Mouse (Mus musculus) neural tube, embryonic 13.5 days (tissue): ENCODE data around the gene Tef. TPM values are rescaled to one million over a fixed set of nuclear protein-coding genes. Genes with fewer than 3 reads are reported as not detected.

ENCODE experiments used
- ATAC-seq: fragments of 200-750 bp; cut with Nextera tagmentation; 2 replicates; pipeline ENCODE4 v1.8.0; 2017; ENCODE audit warnings: low read depth, mild to moderate bottlenecking, moderate TSS enrichment, moderate library complexity
- H3K27ac ChIP-seq: fragments of 300-500 bp; sonication (generic); replicated peaks from 2 replicates; pipeline ENCODE4 v1.5.1; 2015; ENCODE audit warnings: moderate library complexity, mild to moderate bottlenecking, inconsistent platforms
- H3K27me3 ChIP-seq: fragments of 300-500 bp; sonication (generic); 2 replicates; pipeline ENCODE4 v1.6.1; 2015; ENCODE audit warnings: mild to moderate bottlenecking, inconsistent platforms
- H3K36me3 ChIP-seq: fragments of 300-500 bp; sonication (generic); 2 replicates; pipeline ENCODE4 v1.6.1; 2015; ENCODE audit warnings: mild to moderate bottlenecking, inconsistent platforms
- H3K4me1 ChIP-seq: fragments of 300-500 bp; sonication (generic); replicated peaks from 2 replicates; pipeline ENCODE4 v1.6.1; 2015; ENCODE audit warnings: inconsistent platforms
- H3K4me2 ChIP-seq: fragments of 300-500 bp; sonication (generic); 2 replicates; pipeline ENCODE4 v1.6.1; 2015; ENCODE audit warnings: inconsistent platforms, mild to moderate bottlenecking, moderate library complexity
- H3K4me3 ChIP-seq: fragments of 300-500 bp; sonication (generic); 2 replicates; pipeline ENCODE4 v1.5.1; 2015; ENCODE audit warnings: mild to moderate bottlenecking, inconsistent platforms
- H3K9ac ChIP-seq: fragments of 300-500 bp; sonication (generic); 2 replicates; pipeline ENCODE4 v1.6.1; 2015; ENCODE audit warnings: moderate library complexity, mild to moderate bottlenecking, inconsistent platforms
- H3K9me3 ChIP-seq: fragments of 300-500 bp; sonication (generic); 2 replicates; pipeline ENCODE4 v1.6.1; 2016; ENCODE audit warnings: inconsistent platforms
- WGBS: fragments of 180-500 bp; shearing (Covaris S2); methylation state at CpG from one replicate; pipeline ENCODE4 v1.1.7; 2015; 5-methylcytosine and 5-hydroxymethylcytosine counted together
- polyA plus RNA-seq: library from polyadenylated mRNA; unstranded; fragments of >200 nt; fragmentation: Nextera tagmentation; extraction: Ambion mirVana; gene quantifications from 2 replicates; pipeline ENCODE4 v1.2.1, GENCODE M21; 2015

The Tef gene
- polyA plus RNA-seq, 1 experiment from 2014 or later = 20.6 TPM

GRCm38 (mm10) chr15:81774505-81775171 lies 27.6 kb upstream of the Tef start:
- peaks cover 98% of the 10 kb centered on the region for H3K36me3 ChIP-seq
- no peak overlapping the region for H3K4me2 ChIP-seq
- H3K4me3 ChIP-seq = no peak overlapping the region
- no peak for ATAC-seq
- WGBS = 90% methylated on average over 15 of the region's 15 CpGs
- H3K9me3 ChIP-seq = no peaks in the 10 kb centered on the region
- H3K4me1 ChIP-seq = no peaks in the 10 kb centered on the region
- no peak overlapping the region for H3K27ac ChIP-seq
- no peak overlapping the region for H3K9ac ChIP-seq
- H3K27me3 ChIP-seq = no peaks in the 10 kb centered on the region

- H3K4me3 ChIP-seq = no peak overlapping the region
- 90% methylated on average over 11 of the region's 11 CpGs for WGBS
These were observed 25.4 kb upstream of the Tef start for GRCm38 (mm10) chr15:81776631-81777422.

GRCm38 (mm10) chr15:81781816-81782215 lies 20.4 kb upstream of the Tef start:
- no peaks in the 10 kb centered on the region for H3K9me3 ChIP-seq
- H3K4me2 ChIP-seq = no peak overlapping the region
- H3K36me3 ChIP-seq = peaks cover 100% of the 10 kb centered on the region
- WGBS = 78% methylated on average over 7 of the region's 7 CpGs
- no peaks in the 10 kb centered on the region for H3K27me3 ChIP-seq
- no peak overlapping the region for H3K4me3 ChIP-seq
- no peak overlapping the region for H3K27ac ChIP-seq
- H3K4me1 ChIP-seq = no peaks in the 10 kb centered on the region
- no peak overlapping the region for H3K9ac ChIP-seq
- ATAC-seq = no peak

More at GRCm38 (mm10) chr15:81776631-81777422, 25.4 kb upstream of the Tef start:
- Histone ChIP-seq H3K36me3 (peaks cover 100% of the 10 kb centered on the region), H3K27me3 (no peaks in the 10 kb centered on the region), H3K4me2 (no peak overlapping the region), H3K4me1 (no peaks in the 10 kb centered on the region), H3K9me3 (no peaks in the 10 kb centered on the region), H3K27ac (no peak overlapping the region), H3K9ac (no peak overlapping the region)
- no peak for ATAC-seq

- H3K27me3 ChIP-seq = no peaks in the 10 kb centered on the region
- H3K4me3 ChIP-seq = no peak overlapping the region
- WGBS = 74% methylated on average over 5 of the region's 5 CpGs
- H3K9ac ChIP-seq = no peak overlapping the region
- H3K4me2 ChIP-seq = no peak overlapping the region
- no peaks in the 10 kb centered on the region for H3K9me3 ChIP-seq
- H3K27ac ChIP-seq = no peak overlapping the region
- H3K4me1 ChIP-seq = no peaks in the 10 kb centered on the region
- peaks cover 98% of the 10 kb centered on the region for H3K36me3 ChIP-seq
- ATAC-seq = no peak
These were observed 17.5 kb upstream of the Tef start for GRCm38 (mm10) chr15:81784762-81785161.

GRCm38 (mm10) chr15:81785701-81786100 lies 16.5 kb upstream of the Tef start:
- H3K9me3 ChIP-seq = no peaks in the 10 kb centered on the region
- H3K27ac ChIP-seq = no peak overlapping the region
- no peaks in the 10 kb centered on the region for H3K4me1 ChIP-seq
- H3K36me3 ChIP-seq = peaks cover 98% of the 10 kb centered on the region
- no peak overlapping the region for H3K9ac ChIP-seq
- no peak for ATAC-seq
- H3K4me3 ChIP-seq = no peak overlapping the region
- no peaks in the 10 kb centered on the region for H3K27me3 ChIP-seq
- H3K4me2 ChIP-seq = no peak overlapping the region
- 93% methylated on average over 8 of the region's 8 CpGs for WGBS

- no peak for ATAC-seq
- 95% methylated on average over 13 of the region's 13 CpGs for WGBS
- peaks cover 98% of the 10 kb centered on the region for H3K36me3 ChIP-seq
- H3K4me2 ChIP-seq = no peak overlapping the region
- no peak overlapping the region for H3K9ac ChIP-seq
- H3K9me3 ChIP-seq = no peaks in the 10 kb centered on the region
- no peaks in the 10 kb centered on the region for H3K27me3 ChIP-seq
- no peak overlapping the region for H3K4me3 ChIP-seq
- H3K4me1 ChIP-seq = no peaks in the 10 kb centered on the region
- H3K27ac ChIP-seq = no peak overlapping the region
These were observed 14.7 kb upstream of the Tef start for GRCm38 (mm10) chr15:81787525-81787924.

GRCm38 (mm10) chr15:81792444-81792843 lies 9.8 kb upstream of the Tef start:
- Histone ChIP-seq H3K36me3 (peaks cover 82% of the 10 kb centered on the region), H3K27me3 (no peaks in the 10 kb centered on the region), H3K4me2 (no peak overlapping the region), H3K4me1 (no peaks in the 10 kb centered on the region), H3K27ac (no peak overlapping the region), H3K9me3 (no peaks in the 10 kb centered on the region), H3K9ac (no peak overlapping the region), H3K4me3 (no peak overlapping the region)
- 93% methylated on average over 9 of the region's 9 CpGs for WGBS
- no peak for ATAC-seq

- no peak overlapping the region for H3K27ac ChIP-seq
- ATAC-seq = peak; percentile 45
- no peak overlapping the region for H3K4me2 ChIP-seq
- no peak overlapping the region for H3K4me3 ChIP-seq
- H3K27me3 ChIP-seq = no peaks in the 10 kb centered on the region
- WGBS = 56% methylated on average over 3 of the region's 3 CpGs
- no peaks in the 10 kb centered on the region for H3K4me1 ChIP-seq
- no peak overlapping the region for H3K9ac ChIP-seq
- H3K36me3 ChIP-seq = peaks cover 46% of the 10 kb centered on the region
- no peaks in the 10 kb centered on the region for H3K9me3 ChIP-seq
These were observed 6.0 kb upstream of the Tef start for GRCm38 (mm10) chr15:81796228-81796627.

- no peaks in the 10 kb centered on the region for H3K27me3 ChIP-seq
These were observed 4.4 kb upstream of the Tef start for GRCm38 (mm10) chr15:81797861-81798260.

GRCm38 (mm10) chr15:81798421-81798820 lies 3.8 kb upstream of the Tef start:
- WGBS = 91% methylated on average over 4 of the region's 4 CpGs
- H3K4me1 ChIP-seq = peaks cover 18% of the 10 kb centered on the region
- no peak overlapping the region for H3K4me2 ChIP-seq
- peaks cover 24% of the 10 kb centered on the region for H3K36me3 ChIP-seq
- ATAC-seq = no peak
- H3K9ac ChIP-seq = no peak overlapping the region
- H3K27me3 ChIP-seq = 0 out of 2 replicates have a peak, but pooled peaks cover under 1% of the 10 kb centered on the region
- no peak overlapping the region for H3K27ac ChIP-seq
- H3K4me3 ChIP-seq = no peak overlapping the region
- no peaks in the 10 kb centered on the region for H3K9me3 ChIP-seq

More at GRCm38 (mm10) chr15:81797861-81798260, 4.4 kb upstream of the Tef start:
- no peak overlapping the region for H3K4me3 ChIP-seq
- no peak for ATAC-seq
- no peak overlapping the region for H3K27ac ChIP-seq
- WGBS = 90% methylated on average over 6 of the region's 6 CpGs
- H3K4me2 ChIP-seq = no peak overlapping the region
- no peak overlapping the region for H3K9ac ChIP-seq
- peaks cover 13% of the 10 kb centered on the region for H3K4me1 ChIP-seq
- no peaks in the 10 kb centered on the region for H3K9me3 ChIP-seq
- H3K36me3 ChIP-seq = peaks cover 30% of the 10 kb centered on the region

GRCm38 (mm10) chr15:81800391-81800790 lies 1.8 kb upstream of the Tef start:
- ATAC-seq = no peak
- Histone ChIP-seq H3K36me3 (peaks cover 7% of the 10 kb centered on the region), H3K9me3 (no peaks in the 10 kb centered on the region), H3K4me1 (peaks cover 29% of the 10 kb centered on the region), H3K27ac (no peak overlapping the region), H3K4me2 (no peak overlapping the region), H3K4me3 (no peak overlapping the region), H3K9ac (no peak overlapping the region), H3K27me3 (0 out of 2 replicates have a peak, but pooled peaks cover 6% of the 10 kb centered on the region)
- 85% methylated on average over 3 of the region's 3 CpGs for WGBS

GRCm38 (mm10) chr15:81802941-81803351 lies 725 bp downstream of the Tef start:
- Histone ChIP-seq H3K4me2 (peak overlapping the region; percentile 57), H3K36me3 (no peaks in the 10 kb centered on the region), H3K9ac (peak overlapping the region; percentile 61), H3K4me3 (peak overlapping the region; percentile 29), H3K27ac (peak overlapping the region; percentile 64), H3K4me1 (peaks cover 38% of the 10 kb centered on the region), H3K27me3 (0 out of 2 replicates have a peak, but pooled peaks cover 6% of the 10 kb centered on the region), H3K9me3 (no peaks in the 10 kb centered on the region)
- 16% methylated on average over 8 of the region's 8 CpGs for WGBS
- no peak for ATAC-seq
